Mouse (Mus musculus) induced T-regulatory cell, adult 2 months (primary cell): ENCODE measurements around the gene Rras.

Experiments
- DNase-seq: peaks from one replicate; pipeline ENCODE4 v3.0.0-alpha.2; 2012; ENCODE audit warnings: low read depth

The Rras gene

DNA sequence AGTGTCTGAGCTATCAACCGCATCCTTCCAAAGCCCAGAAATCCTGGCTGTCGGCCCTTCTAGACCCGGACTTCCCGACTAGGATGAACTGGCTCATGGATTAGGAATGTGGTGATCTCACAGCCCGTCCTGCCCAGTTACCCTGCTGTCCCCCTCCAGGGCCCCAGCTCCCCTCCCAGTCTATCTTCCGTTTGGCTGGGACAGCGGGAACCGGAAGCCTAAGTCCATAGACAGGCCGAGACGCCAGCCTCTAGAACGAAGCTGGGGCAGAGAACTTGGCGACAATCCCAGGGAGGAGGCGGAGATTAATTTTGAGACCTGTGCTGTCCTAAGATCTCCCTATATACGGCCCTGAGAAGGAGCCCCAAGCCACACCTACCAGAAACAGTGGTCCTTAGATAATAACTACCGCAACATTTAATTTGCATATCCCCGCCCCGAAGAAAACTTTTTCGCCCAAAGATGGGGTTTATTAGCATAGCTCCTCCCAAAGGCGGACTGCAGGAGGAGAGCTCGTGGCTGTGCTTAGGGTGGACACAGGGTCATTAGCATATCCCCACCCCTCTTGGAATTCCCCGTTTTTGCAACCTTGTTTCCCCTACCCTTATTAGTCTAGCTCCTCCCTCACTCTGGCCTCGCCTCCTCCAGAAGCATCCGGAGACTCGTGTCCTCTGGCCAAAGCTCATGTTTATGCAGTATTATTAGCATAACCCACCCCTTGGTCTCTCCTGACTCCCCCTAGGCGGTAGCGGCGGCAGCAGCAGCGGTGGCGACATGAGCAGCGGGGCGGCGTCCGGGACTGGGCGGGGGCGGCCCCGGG, at the start of gene Rras:
Gene Rras (plus strand): TSS at position 720 of the 820 bp plus-strand sequence.
- peak; percentile 100 for DNase-seq

DNA sequence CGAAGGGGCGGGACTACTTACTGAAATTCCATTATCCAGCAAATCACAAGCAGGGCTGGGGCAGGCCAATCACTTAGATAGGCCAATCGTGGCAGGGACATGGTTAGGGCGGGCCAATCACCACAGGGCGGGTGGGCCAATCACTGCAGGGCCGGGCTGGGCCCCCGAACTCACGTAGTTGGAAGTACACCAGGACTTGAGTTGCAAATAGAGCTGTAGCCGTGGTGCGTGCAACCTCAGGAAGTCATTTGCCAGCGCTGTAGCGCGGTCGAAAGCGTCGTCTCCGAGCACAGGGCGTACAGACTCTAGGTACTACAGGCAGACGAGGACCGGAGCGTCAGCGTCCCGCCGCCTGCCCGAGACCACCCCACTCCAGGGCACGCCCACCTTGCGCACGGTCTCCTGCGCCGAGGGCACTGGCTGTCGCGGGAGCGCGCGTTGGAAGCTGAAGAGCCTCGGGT, 47.5 kb upstream of the Rras start:
- DNase-seq: peak; percentile 84

DNA sequence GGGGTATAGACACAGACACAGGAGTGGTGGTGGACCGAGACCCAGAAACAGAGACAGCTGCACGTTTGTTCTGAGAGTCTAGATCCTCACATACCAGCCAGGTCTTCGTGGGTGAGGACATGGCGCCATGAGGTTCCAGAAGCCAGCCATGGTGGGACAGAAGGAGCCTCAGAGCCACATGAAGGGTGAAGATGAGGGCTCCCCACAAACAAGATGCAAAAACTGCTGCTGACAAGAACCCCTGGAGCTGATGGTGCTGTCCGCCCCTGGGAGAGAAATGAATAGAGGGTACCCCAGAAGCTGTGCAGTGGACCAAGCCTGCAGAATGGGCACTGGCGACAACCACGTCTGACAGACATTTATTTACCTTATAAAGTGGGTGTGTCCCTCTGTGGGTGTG, 46.6 kb upstream of the Rras start:
- DNase-seq: no peak

DNA sequence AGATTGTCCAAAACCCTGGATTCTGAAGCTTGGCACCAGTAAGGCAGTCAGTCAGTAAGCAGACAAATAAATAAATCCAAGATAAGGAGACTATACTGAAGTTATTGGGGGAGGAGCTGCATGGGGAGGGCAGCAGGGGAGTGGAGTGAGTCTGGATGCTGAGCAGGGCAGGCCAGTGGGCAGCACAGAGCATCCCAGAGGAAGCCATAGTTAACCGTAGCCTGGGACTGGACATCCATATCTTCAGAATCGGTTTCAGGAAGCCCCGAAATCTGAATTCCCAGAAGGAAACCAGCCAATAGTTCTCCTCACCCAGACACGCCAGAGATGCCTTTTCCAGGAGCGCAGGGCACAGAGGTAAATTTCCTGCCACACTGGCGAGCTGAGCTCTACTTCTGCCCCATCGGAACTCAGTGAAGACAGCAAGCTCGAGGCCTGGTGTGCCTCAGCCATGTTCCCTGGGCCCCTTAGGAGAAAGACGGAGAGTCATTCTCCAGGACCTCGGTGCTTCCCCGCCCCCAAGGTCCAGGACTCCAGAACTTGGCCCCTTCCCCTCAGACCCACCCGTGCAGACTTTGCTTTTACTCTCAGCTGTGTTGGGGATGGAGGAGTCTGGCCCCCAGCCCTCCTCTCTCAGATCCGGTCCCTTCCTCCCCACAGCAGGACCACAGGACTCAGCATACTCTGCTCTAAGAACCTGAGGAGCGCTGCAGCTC, 44.2 kb upstream of the Rras start:
- DNase-seq: no peak

DNA sequence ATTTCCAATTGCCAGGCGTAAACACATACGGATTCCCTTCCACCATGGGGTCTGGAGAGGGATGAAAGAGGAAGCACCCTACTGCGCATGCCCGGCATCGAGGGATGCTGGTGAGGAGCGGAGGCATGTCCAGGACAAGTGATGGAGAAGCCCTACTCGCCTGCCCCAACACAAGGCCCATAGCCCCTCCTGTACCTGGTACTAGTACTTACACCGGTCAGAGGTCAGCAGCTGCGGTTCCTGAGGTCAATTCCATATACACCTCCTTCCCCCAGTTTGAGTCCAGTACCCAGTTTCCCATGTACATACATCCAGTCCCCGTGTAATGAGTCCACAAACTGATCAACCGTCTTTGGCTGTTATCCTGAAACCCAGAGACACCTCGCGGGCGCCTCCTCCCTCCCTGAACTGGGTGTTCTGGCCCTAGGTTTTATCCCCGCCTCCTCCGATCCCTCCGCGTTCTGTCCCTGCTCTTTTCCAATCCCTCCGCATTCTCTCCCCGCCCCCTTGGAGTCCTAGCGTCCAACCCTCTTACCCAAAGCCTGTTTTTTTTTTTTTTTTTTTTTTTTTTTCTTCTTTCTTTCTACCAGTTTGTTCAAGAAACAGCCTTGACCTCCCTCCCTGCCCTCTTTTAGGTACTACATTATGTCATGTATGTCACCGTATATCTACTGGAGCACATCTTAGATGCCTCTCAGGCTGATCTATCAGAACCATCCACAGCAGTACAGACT, 43.2 kb upstream of the Rras start, which contains the start of gene Cpt1c:
Gene Cpt1c (minus strand): TSS at position 469 of the 734 bp plus-strand sequence.
- no peak for DNase-seq

DNA sequence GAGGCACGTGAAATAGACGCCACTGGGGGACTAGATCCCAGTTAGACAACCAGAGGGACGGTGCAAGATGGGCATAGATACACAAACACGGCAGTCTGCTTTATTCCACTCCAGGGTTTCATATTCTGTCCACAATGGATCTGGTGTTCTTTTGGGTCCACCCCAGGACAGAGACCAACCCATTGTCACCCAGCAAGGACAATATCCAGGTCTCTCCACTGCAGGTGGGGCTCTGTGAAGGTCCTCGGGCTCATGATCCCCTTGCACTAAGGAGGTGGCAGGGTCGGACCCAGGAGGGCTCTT, 42.7 kb upstream of the Rras start:
- DNase-seq: no peak

DNA sequence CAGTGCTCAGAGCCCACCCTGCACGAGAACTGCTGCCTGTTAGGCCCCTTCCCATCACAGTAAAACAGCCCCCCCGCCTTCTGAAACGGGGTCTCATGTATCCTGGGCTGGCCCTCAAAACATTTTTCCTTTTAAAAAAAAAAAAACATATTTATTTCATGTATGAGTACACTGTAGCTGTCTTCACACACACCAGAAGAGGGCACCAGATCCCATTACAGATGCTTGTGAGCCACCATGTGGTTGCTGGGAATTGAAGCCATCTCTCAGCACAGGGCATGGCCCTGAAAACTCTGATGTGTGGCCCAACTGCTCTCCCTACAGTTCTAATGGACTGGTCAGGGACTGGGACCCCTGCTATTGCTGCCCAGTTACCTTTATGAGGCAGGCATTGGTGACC, 39.5 kb upstream of the Rras start:
- no peak for DNase-seq

DNA sequence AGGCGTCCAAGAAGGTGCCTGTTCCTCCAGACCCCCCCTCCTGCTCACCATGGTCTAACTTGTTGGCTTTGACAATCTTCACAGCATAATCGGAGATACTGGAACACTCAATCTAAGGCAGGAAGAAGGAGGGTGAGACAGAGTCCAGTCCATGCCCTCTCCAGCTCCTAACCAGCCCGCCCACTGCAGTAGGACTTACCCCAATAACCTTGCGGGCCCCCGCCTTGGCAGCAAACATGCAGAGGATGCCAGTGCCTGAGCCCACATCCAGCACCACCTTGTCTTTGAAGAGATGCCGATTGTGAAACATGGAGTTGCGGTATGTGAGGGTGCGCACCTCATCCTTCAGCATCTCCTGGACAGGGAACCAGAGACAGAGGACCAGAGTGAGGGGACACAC, 36.2 kb upstream of the Rras start:
- DNase-seq: no peak

DNA sequence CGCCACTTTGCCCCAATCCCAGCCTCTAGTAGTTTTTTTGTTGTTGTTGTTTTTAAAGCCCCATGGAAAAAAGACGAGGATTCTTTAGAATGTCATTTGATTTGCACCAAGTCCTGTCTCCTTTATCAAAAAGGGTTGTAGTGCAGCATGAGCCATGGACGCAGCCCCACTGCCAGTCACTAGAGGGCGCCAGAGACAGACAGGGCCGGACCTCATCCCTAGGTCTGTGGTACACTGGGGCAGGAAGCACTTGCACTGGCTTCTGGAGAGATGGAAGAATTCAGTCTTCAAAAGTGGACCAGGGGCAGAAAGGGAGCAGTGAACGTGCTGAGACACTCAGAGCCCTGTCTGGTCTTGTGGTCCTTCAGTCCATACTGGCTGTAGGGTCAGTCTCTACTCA, 34.7 kb upstream of the Rras start:
- peak; percentile 90 for DNase-seq

DNA sequence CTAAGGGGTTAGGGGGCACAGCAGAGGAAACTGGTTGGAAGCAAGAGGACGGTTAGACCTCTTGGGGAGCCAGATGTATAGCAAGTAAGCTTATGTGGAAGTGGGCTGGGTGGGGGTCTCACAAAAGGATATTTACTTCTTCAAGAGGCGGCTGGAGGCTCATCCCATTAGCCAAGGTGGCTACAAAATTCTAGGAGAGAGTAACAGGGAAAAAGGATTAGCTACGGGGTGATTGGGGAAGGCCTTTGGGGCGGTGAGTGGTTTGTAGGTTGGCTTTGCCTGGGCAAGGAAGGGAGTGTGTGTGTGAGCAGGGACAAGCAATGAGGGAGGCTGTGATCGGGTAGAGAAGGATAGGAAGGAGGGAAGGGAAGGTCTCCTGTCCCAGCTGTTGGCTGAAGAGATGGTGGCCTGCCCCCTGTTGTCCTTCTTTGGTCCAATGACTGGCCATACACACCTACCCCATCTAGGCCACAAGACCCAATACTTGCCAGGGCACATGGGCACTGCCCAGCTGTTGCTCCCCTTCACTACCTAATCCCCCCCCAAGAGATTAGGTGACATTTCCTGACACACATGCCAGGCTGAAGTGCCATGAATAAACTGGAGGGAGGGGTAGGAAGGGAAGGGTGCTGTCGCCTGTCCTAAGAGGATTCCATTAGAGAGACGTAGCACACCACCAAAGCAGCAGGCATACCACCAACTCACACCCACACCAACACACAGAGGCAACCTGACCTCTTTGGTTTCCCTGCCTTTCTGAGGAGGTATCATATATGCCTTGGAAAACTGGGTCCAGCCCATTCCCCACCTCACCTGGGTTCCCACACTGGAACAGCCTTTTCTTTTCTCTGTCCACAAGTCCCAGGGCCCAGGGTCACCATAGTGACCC, 33.6 kb upstream of the Rras start:
- peak; percentile 27 for DNase-seq

DNA sequence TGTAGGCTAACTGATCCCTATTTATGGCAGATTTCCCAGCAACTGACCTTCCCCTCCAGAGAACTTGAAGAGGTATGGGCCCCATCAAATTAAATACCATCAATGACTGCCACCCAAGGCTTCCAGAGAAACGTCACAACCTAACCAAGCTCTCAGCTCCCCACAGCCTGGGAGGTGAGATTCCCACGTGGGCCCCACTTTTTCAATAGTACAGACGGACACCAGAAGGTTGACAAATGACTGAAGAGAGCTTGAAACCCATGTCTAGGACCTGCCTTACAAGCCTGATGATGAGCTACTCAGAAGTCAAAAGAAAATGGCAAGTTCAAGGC, 33.0 kb upstream of the Rras start:
- peak; percentile 40 for DNase-seq

DNA sequence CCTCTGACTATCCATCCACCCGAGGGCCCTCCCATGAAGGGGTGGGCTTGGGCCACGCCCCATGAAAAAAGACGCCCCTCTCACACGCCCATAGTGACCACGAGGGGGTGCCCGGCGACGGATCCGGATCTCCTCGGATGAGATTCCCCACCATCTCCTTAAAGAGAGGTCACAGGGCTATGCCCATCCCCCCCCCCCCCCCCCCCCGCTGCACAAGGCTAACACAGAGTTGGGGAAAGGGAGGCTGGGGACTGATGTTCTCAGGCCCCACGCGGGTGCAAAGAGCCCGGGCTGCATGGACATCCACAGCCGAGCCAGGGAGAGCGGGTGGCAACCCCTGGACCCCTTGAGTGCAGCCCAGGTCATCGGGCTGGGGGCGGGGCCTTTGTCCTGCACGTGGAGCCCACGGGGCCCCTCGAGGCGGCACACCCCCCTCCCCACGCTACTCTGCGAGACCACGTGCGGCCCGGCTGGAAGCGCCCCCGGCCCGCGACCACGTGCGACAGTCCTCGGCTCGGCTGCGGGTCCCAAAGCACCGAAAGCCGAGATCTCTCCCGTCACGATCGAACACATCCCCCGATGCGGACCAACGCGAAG, 32.1 kb upstream of the Rras start:
- peak; percentile 77 for DNase-seq

DNA sequence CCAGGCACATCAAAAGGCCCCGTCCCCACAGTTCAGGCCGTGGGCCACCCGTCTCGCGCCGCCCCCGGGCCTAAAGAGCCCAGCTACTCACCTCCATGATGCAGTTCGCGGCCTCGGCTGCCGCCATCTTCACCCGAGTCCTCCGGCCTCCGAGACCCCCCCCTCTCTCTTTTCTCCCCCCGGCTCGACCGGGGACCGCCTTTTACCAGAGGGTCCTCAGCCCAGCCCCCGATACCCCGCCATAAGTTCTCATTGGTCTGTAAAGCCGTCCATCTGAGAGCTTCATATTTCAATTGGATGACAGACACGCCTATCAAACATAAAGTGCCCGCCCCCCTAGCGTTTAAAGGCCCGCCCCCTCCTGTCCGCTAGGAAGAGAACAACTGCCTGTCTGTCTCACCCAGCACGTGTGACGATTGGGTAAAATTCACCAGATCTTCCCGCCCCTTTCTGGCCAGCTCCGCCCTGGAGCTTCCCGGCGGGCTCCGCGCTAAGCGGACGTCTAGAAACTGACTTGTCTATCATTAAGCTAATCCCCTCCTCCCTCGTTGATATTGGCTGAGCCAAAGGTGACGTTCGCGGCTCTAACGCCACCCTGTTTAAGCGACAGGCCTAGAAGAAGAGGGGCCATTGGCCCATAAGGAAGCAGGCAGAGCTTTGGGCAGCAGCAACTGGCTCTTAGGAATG, 31.4 kb upstream of the Rras start, which contains the start of gene Prmt1:
Gene Prmt1 (minus strand): TSS at position 377 of the 687 bp plus-strand sequence.
- peak; percentile 99 for DNase-seq

DNA sequence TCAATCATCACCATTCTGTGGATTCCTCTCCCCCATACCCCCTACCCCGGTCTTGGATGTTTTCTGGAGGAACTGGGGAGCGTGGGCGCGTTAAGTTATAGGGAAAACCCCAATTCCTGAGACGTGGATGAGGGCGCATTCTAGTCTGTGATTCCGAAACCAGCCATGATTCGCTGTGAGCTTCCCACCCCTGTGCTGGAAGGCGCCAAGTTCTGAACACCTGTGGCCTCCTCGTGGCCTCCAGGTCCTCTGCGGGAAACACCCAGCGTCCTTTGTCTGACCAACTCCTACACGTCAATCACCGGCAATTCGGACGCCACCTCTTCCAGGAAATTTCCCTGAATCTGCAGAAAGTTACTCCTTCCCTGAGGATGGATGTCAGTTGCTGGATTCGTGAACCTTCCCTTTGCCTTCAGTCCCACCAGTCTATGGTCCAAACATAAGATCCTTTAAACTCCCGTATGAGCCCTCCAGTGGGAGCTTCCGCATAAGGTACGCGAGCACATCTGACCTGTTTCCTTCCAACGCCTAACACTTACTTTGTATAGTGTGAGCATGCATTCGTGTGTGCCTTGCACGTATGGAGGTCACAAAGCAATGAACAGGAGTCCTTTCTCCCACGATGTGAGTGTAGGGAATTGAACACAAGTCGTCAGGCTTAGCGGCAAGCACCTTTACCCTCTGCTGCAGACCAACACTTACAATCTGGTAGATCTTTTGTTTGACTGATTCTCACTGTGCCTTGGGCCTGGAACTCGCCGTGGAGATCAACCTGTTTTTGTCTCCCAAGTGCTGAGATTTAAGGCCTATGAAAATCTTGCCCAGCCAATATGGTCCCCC, 30.7 kb upstream of the Rras start:
- DNase-seq: no peak

DNA sequence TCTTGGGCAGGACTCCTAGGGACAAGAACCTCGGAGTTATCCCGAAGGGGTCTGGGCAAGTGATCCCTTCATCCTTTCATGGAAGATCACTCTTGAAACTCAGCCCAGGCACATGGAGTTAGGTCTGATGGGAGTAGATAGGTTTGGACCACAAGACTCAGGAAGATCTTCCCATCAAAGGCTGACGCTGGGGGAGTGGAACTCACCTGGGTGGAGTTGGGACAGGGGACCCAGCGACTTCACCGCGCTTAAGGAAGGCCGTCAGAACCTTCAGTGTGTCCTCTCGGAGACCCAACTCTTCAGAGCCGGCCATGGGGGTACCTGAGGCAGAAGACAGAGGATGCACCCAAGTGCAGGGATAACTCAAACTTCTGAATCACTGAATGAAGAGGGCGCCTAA, 21.1 kb upstream of the Rras start:
- DNase-seq: peak; percentile 28

DNA sequence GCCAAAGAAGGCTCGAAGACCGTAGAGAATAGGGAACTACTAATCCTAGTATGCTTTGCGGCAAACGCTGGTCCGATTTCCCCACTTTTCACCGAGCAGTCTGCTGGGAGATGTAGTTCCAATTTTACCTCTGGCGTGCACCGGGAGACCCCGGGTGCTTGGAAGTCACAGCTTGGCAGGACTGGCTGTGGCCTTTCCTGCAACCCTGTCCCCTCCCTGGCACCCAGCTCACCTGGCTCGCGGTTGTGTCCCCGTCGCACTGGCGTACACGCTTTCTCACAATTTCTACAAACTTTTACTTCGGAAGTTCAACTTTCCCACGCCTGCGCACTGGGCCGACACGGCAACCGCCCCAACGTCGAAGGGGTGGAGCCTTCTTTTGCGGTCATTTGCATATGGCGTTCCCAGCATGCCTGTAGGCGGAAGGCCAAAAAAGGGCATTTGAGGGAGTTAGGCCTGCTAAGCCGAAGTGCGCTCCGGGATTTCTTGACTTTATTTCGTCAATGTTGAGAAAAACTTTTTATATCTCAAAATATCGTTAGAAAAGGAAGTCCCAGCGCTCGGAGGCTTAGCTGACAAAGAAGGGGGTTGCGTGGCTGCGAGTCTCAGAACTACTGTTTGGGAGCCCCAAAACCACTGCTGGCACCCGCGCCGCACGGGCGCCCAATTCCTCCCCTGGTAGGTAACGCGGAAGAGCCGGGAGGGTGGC, 20.4 kb upstream of the Rras start, which contains the start of gene Irf3:
Gene Irf3 (plus strand): TSS at position 418 of the 709 bp plus-strand sequence.
- peak; percentile 100 for DNase-seq

DNA sequence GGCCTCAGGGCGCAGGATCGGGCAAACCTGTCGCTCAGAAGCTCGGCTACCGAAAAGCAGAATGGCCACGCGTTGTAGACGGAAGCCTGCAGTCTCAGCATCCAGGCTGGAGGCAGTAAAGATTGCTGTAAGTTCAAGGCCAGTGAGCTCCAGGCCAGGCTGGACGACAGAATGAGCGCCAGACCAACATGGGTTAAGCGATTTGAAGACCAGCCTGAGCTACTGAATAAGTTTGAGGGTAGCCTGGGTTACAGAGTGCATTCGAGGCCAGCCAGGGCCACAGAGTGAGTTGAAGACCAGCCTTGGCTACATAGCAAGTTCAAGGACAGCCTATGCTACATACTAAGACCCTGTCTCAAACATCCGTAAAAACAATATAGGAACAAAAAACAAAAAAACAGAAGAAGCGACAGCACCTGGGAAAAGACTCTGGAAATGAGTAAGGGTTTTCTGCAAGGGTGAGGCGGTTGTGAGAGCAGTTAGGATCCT, 19.8 kb upstream of the Rras start:
- no peak for DNase-seq

DNA sequence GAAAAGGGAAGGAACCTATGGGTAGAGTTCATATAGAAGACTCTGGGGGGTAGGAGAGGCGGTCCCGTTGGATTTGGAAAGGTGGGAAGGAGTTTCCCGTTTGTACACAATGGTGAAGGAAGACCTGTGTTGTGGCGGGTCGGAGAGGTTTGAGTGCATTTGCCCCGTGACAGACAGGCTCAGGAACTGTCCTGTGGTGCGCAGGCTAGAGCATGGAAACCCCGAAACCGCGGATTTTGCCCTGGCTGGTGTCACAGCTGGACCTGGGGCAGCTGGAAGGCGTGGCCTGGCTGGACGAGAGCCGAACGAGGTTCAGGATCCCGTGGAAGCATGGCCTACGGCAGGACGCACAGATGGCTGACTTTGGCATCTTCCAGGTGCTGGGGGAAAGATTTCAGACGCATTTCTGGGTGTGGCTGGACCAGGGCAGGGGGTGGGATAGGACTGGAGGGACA, 19.2 kb upstream of the Rras start, which contains the start of gene Bcl2l12:
Gene Bcl2l12 (minus strand): TSS at position 212 of the 455 bp plus-strand sequence.
- peak; percentile 61 for DNase-seq

DNA sequence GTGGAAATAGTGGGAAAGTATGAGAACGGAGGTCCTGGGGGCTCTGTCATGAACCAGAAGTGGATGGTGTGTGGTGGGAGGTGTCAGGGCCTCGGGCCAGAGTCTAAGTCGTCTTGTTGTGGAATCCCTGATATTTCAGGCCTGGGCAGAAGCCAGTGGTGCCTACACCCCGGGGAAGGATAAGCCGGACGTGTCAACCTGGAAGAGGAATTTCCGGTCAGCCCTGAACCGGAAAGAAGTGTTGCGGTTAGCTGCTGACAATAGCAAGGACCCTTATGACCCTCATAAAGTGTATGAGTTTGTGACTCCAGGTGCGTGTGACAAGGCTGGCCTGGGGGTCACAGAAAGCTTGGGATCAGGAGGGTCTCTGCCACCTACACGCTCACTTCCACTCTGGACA, 18.0 kb upstream of the Rras start:
- DNase-seq: no peak
